In the genomic region with DNA sequence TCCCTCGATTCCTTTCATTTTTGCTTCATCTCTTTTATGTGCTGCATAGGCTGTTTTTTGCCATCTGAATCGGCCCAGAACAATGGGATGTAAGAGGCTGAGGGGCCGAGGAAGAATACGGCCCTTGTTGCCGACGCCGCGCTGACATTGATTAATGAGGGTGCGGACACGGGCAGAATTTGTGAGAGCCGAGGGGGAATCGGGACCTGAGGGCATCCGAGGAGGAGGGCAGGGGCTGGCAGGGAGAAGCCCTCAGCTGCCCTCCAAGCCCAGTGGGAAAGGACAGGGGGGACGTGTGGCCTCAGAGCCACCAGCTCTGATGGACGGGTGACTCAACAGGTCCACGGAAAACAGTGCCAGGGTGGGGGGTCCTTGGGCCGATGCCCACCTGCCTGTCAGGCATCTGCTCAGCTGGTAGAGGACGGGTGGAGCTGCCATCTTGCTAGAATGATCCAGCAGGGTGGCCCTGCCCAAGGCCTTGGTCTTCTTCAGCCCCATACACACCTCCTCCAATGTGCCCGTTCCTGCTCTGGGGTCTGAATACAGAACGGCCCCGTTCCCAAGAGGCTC, we compare ENCODE assay signal across 13 mouse cellular contexts.
DNase-seq lines count a peak whose midpoint lies in the region; ATAC-seq and TF ChIP-seq lines count a peak whose summit lies in the region.
"Had no signal": no experiment of that assay in that cellular context is flagged by ENCODE, and none has a peak within 500 bp of the region (broad histone marks: within the 10 kb centered on the region; RNA-seq: fewer than 3 reads in every experiment).

No protein-coding gene starts in this region.

- WGBS in heart, embryonic 15.5 days: 55% methylated on average over 21 of the region's 21 CpGs
- 10% methylated on average over 21 of the region's 21 CpGs for WGBS in forebrain, embryonic 16.5 days
- WGBS in midbrain, postnatal 0 days: 34% methylated on average over 21 of the region's 21 CpGs

- H3K4me3 ChIP-seq in heart, embryonic 15.5 days: no peak overlapping the region
- H3K4me3 ChIP-seq in forebrain, embryonic 16.5 days (replicated peaks; ENCODE audit: low read length): 0 out of 2 replicates have a peak overlapping the region, but pooled peaks have one; percentile 9
- H3K4me3 ChIP-seq in midbrain, postnatal 0 days (ENCODE audit: low read depth, low read length): no peak overlapping the region

- no peak for ATAC-seq in heart, embryonic 15.5 days (replicated peaks; ENCODE audit: insufficient number of reproducible peaks, insufficient read depth, low FRiP score, low read depth)
- ATAC-seq in forebrain, embryonic 16.5 days: peak; percentile 24
- no peak for ATAC-seq in midbrain, postnatal 0 days (ENCODE audit: low FRiP score)

- H3K27me3 ChIP-seq in heart, embryonic 15.5 days: peaks cover 7% of the 10 kb centered on the region; the same call in 1 of the 2 replicates
- H3K27me3 ChIP-seq in forebrain, embryonic 16.5 days (replicated peaks; ENCODE audit: control insufficient read depth, insufficient read depth, low read length): no peaks in the 10 kb centered on the region
- peaks cover 10% of the 10 kb centered on the region; the same call in 1 of the 2 replicates for H3K27me3 ChIP-seq in midbrain, postnatal 0 days (ENCODE audit: insufficient read depth, low read length)

- no peak for DNase-seq in heart, postnatal 4 days
- peak; percentile 78 for DNase-seq in embryo, embryonic 11 days
- peak; percentile 58 for DNase-seq in midbrain, postnatal 0 days (ENCODE audit: low spot score)
- no peak for DNase-seq in lung, adult 18-20 months
- DNase-seq in urinary bladder, postnatal 10 days (ENCODE audit: low spot score): no peak
- DNase-seq in right cerebral cortex, adult 2 months (ENCODE audit: low spot score in 2 of 2): no peak
- DNase-seq: adrenal gland, postnatal 25 days; cerebellum, adult 11-12 months; kidney, postnatal 25 days; lung, adult 2 months; right cerebral cortex, adult 18-20 months had no signal

- no peaks in the 10 kb centered on the region for H3K36me3 ChIP-seq in heart, embryonic 15.5 days
- H3K36me3 ChIP-seq in forebrain, embryonic 16.5 days (ENCODE audit: control insufficient read depth, insufficient read depth): no peaks in the 10 kb centered on the region
- H3K36me3 ChIP-seq in midbrain, postnatal 0 days (ENCODE audit: insufficient read depth, low read length): no peaks in the 10 kb centered on the region

- H3K9ac ChIP-seq in heart, embryonic 15.5 days: no peak overlapping the region
- H3K9ac ChIP-seq in forebrain, embryonic 16.5 days (replicated peaks; ENCODE audit: low read depth, low read length): peak overlapping the region; percentile 45; the same call in 1 of the 2 replicates
- no peak overlapping the region for H3K9ac ChIP-seq in midbrain, postnatal 0 days (replicated peaks; ENCODE audit: low read length, poor library complexity, severe bottlenecking)

- no peaks in the 10 kb centered on the region for H3K9me3 ChIP-seq in heart, embryonic 15.5 days (replicated peaks)
- no peaks in the 10 kb centered on the region for H3K9me3 ChIP-seq in forebrain, embryonic 16.5 days (ENCODE audit: control insufficient read depth, low read length)
- H3K9me3 ChIP-seq in midbrain, postnatal 0 days (ENCODE audit: low read length): no peaks in the 10 kb centered on the region

- H3K4me1 ChIP-seq in heart, embryonic 15.5 days (replicated peaks): peaks cover 74% of the 10 kb centered on the region
- H3K4me1 ChIP-seq in forebrain, embryonic 16.5 days (replicated peaks; ENCODE audit: control insufficient read depth, insufficient read depth, low read length): peaks cover 79% of the 10 kb centered on the region
- peaks cover 15% of the 10 kb centered on the region; the same call in 1 of the 2 replicates for H3K4me1 ChIP-seq in midbrain, postnatal 0 days (ENCODE audit: insufficient read depth, low read length)

- peak overlapping the region; percentile 25; the same call in 1 of the 2 replicates for H3K27ac ChIP-seq in heart, embryonic 15.5 days
- H3K27ac ChIP-seq in forebrain, embryonic 16.5 days (ENCODE audit: low read length): peak overlapping the region; percentile 8; the same call in 1 of the 2 replicates
- no peak overlapping the region for H3K27ac ChIP-seq in midbrain, postnatal 0 days (ENCODE audit: low read depth, low read length)

- H3K4me2 ChIP-seq in heart, embryonic 15.5 days: peak overlapping the region; percentile 34; the same call in 1 of the 2 replicates
- peak overlapping the region; percentile 44 for H3K4me2 ChIP-seq in forebrain, embryonic 16.5 days (ENCODE audit: low read length)
- no peak overlapping the region for H3K4me2 ChIP-seq in midbrain, postnatal 0 days (ENCODE audit: low read depth, low read length, poor library complexity, severe bottlenecking)

- no peak for TF ChIP-seq CTCF in midbrain, postnatal 0 days (IDR thresholded peaks at IDR 0.05)

Comparison
In these comparisons a context has a peak if more than half of its experiments do, and no peak if none do; other contexts are left out.
1. DNase-seq: peak in embryo, embryonic 11 days (single experiment) and midbrain, postnatal 0 days (single experiment); none in heart, postnatal 4 days (single experiment), lung, adult 18-20 months (0 of 2), urinary bladder, postnatal 10 days (single experiment) and right cerebral cortex, adult 2 months (0 of 2).